Mouse (Mus musculus) testis, adult 2 months (tissue): ENCODE data around the gene Ncor2. TPM values are rescaled to one million over a fixed set of nuclear protein-coding genes. Genes with fewer than 3 reads are reported as not detected.

Experiments used
- H3K27ac ChIP-seq: fragments of 200-500 bp; 2 replicates; pipeline ENCODE4 v1.5.1; 2012; ENCODE audit warnings: low read depth, low read length; ENCODE audit not compliant: control insufficient read depth, insufficient read depth
- H3K27me3 ChIP-seq: fragments of 200-500 bp; 2 replicates; pipeline ENCODE4 v1.6.1; 2012; ENCODE audit warnings: mild to moderate bottlenecking, low read length, moderate library complexity; ENCODE audit not compliant: control insufficient read depth, insufficient read depth
- H3K36me3 ChIP-seq: fragments of 200-500 bp; 2 replicates; pipeline ENCODE4 v1.6.1; 2012; ENCODE audit warnings: mild to moderate bottlenecking, low read length; ENCODE audit not compliant: control insufficient read depth, insufficient read depth
- H3K4me1 ChIP-seq: fragments of 200-500 bp; 2 replicates; pipeline ENCODE4 v1.6.1; 2012; ENCODE audit warnings: low read length; ENCODE audit not compliant: control insufficient read depth, insufficient read depth
- H3K4me3 ChIP-seq: fragments of 200-500 bp; 2 replicates; pipeline ENCODE4 v1.5.1; 2012; ENCODE audit warnings: low read depth, mild to moderate bottlenecking, low read length, moderate library complexity, mixed read lengths; ENCODE audit not compliant: control insufficient read depth
- CTCF ChIP-seq: fragments of 200-500 bp; IDR thresholded peaks from 2 replicates; pipeline ENCODE4 v1.5.1; 2012; ENCODE audit warnings: low read depth, mild to moderate bottlenecking, inconsistent platforms, low read length, moderate library complexity; ENCODE audit not compliant: control insufficient read depth, insufficient read depth, insufficient replicate concordance
- POLR2A ChIP-seq: fragments of 200-500 bp; IDR thresholded peaks from 2 replicates; pipeline ENCODE4 v1.6.1; 2012; ENCODE audit warnings: low read depth, mild to moderate bottlenecking, inconsistent platforms, low read length, moderate library complexity; ENCODE audit not compliant: control insufficient read depth
- polyA plus RNA-seq: library from polyadenylated mRNA; depleted of rRNA; stranded (reverse); fragments of >200 nt; gene quantifications from 2 replicates; pipeline ENCODE4 v1.2.3, GENCODE M21; 2012

The Ncor2 gene
- polyA plus RNA-seq, 1 experiment: 28.0 TPM

DNA sequence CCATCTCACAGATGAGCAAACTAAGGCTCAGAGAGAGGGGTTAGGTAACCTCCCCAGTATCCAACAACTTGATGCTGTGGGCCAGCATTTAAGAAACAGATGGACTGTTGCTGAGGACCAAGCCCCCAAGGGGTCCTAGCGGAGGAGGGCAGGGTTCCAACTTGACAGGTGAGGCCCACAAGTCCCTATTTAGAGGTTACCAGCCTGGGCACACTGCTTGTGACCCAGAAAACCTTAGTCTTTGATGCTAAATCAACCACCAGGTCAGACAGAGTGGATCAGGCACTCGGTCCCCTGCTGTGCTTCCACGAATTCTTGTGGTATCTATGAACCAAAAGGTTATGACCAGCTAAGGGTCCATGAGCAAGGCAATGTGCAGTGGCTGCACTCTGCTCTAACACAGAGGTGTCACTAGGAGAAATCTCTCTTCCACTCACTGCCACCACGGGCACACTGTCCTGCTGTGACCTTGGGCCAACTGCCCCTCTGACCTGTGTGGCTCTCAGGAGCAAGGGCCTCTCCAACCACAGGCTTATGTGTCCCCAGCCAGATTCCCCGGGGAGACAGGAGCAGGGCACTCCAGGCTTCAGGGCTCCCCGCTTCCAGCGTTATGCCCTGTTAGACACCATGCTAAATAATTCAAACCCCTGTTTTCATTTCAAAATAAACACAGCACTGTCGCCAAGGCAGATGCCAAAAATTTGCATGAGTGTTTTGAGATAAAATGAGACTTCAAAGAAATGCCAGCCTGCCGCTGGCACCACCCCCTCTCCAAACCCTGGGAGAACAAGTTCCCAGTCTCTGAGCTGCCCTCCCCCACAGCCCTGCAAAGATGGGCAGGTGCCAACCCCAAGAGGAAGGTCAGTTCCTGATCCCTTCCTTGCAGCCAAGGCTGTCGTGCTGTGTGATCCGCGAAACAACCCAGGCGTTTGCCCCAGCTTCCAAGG, 4.0 kb downstream of the Ncor2 start:
- TF ChIP-seq POLR2A (no peak), CTCF (no peak)
- Histone ChIP-seq H3K36me3 (no peaks in the 10 kb centered on the region), H3K4me1 (peaks cover 61% of the 10 kb centered on the region), H3K4me3 (no peak overlapping the region), H3K27ac (peak overlapping the region; percentile 37; the same call in 1 of the 2 replicates), H3K27me3 (no peaks in the 10 kb centered on the region)

DNA sequence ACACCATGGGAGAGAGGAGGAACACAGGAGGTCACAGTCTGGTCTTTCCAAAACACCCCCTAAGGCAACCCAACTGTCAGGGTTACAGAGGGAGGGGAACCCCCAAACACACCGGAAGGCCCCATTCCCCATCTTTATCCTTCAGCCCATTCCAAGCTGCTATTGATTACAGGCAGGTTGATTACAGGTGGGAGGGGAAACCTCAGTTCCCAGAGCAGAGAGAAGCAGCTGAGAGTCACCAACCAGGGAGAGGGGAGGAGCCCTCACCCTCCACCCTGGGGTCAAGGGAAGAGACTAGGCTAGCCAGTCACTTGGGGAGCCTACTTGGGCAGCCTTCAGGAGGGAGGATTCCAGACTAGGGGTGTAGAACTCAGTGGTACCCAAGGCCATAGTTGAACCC, 5.2 kb downstream of the Ncor2 start:
- no peak overlapping the region for H3K4me3 ChIP-seq
- H3K36me3 ChIP-seq: no peaks in the 10 kb centered on the region
- H3K27me3 ChIP-seq: no peaks in the 10 kb centered on the region
- no peak for TF ChIP-seq CTCF
- no peak for TF ChIP-seq POLR2A
- H3K27ac ChIP-seq: no peak overlapping the region
- peaks cover 60% of the 10 kb centered on the region for H3K4me1 ChIP-seq

DNA sequence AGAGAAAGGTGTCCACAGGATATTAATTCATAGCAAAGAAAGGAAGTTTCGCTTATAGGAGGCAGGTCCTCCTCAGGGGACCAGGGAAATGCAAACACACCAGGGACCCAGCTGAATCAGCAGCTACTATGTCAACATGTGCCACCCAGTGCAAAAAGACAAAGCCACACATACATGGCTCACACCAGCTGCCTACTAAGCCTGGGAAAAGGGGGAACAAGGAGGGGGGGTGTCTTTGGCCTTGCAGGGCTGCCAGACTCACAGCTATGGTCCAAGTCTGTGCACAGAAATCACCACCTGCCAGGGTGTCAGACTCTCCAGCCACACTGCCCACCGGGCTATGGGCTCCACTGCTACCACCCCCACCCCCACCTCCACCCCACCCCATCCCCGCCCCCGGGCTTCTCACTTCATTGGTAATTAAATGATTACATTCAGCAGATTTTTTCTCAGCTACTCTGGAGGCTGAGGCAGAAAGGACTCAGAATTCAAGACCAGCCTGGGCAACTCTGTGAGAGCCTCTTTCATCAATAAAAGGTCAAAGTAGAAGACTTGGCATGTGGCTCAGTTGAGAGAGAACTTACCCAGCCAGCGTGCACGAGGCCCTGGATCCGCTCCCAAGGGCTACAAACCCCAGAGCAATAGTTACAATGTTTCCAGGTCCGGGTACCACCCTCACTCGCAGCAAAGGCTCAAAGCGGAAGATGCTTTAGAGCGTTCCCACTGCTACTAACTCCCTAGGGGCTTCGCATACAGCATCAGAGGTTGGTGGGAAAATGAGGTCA, 6.0 kb downstream of the Ncor2 start:
- no peak overlapping the region for H3K4me3 ChIP-seq
- H3K27me3 ChIP-seq: no peaks in the 10 kb centered on the region
- TF ChIP-seq CTCF (no peak), POLR2A (no peak)
- H3K27ac ChIP-seq: no peak overlapping the region
- no peaks in the 10 kb centered on the region for H3K36me3 ChIP-seq
- peaks cover 54% of the 10 kb centered on the region for H3K4me1 ChIP-seq

DNA sequence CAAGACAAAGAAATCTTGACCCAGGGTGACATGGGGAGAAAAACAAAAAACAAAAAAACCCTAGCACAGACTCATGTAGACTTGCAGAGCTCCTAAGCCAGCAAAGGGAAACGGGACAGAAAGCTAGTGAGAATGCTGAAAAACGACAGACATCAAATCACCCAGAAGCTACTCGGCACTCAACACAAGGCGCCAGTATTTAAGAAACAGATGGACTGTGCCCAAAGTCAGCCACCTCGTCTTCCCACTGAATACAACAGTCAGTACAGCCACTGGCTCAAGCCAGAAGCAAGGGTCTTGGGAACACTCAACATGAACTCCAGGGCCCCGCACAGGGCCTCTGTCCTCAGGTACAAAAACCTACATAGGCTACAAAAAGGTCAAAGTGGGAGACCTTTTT, 7.8 kb downstream of the Ncor2 start:
- H3K4me1 ChIP-seq: peaks cover 40% of the 10 kb centered on the region
- H3K27ac ChIP-seq: no peak overlapping the region
- H3K4me3 ChIP-seq: no peak overlapping the region
- no peaks in the 10 kb centered on the region for H3K27me3 ChIP-seq
- TF ChIP-seq POLR2A (no peak), CTCF (no peak)
- H3K36me3 ChIP-seq: no peaks in the 10 kb centered on the region

DNA sequence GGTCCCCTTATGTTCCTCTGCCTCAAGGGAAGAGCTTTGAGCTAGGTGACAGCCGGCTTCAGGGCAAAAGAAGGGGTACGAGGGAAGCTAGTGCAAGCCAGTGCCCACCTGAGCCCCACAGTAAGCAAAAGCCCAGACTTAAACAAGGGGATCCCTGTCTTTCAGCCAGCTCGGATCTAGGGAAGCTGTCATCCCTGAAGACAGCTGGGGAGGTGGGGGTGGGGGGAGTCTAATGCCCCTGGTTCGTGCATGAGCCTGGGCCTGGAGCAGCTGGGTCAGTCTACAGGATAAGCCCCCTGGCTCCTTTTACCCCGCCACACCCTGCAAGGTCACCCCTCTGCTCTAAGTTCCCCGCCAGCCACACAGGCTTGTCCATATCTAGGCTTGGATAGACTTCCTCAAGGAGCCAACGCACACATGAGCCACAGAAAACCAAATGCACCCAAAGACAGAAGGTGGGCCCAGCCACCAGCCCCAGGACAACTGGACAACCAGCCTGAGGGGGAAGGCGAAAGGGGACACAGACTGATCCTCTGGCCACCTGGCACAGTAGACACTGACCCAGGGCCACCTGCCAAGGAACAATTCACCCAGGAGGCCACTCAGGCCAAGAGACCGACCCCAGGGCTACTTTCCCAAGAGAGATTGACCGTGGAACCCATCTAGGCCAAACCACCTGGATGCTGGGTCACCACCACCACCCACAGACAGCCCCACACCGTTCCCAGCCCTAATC, 8.7 kb downstream of the Ncor2 start:
- no peak overlapping the region for H3K27ac ChIP-seq
- H3K36me3 ChIP-seq: no peaks in the 10 kb centered on the region
- no peak overlapping the region for H3K4me3 ChIP-seq
- no peaks in the 10 kb centered on the region for H3K27me3 ChIP-seq
- peaks cover 43% of the 10 kb centered on the region for H3K4me1 ChIP-seq
- TF ChIP-seq CTCF (no peak), POLR2A (no peak)

DNA sequence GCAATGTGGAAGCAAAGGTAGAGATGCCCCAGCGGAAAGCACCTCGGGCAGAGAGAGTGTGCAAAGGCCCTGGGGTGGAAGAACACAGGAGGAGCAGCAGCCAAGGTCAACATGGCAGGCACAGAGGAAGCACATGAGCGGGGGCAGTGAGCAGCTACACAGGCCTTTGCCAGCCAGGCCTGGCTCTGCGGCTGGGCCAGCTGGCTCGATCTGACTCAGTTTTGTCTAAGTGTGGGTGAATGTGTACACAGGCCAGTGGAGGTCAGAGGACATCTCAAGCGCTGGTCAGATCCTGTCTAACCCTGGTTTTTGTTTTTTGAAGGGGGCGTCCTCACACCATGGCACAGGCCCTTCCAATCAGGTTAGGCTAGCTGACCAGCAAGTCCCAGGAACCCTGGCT, 10.9 kb downstream of the Ncor2 start:
- Histone ChIP-seq H3K27me3 (no peaks in the 10 kb centered on the region), H3K27ac (0 out of 2 replicates have a peak overlapping the region, but pooled peaks have one; percentile 33), H3K4me1 (peaks cover 34% of the 10 kb centered on the region), H3K36me3 (no peaks in the 10 kb centered on the region), H3K4me3 (no peak overlapping the region)
- TF ChIP-seq POLR2A (no peak), CTCF (no peak)
